Mouse (Mus musculus) forebrain, embryonic 10.5 days (tissue): ENCODE results near the gene Mrtfa. TPM values are rescaled to one million over a fixed set of nuclear protein-coding genes. Genes with fewer than 3 reads are reported as not detected.
A peak's percentile ranks its signal among the peaks of the same experiment; 100 is the strongest.
"Not testable (repeated sequence)": the region's sequence is repeated elsewhere in the genome, so short reads cannot be mapped to it uniquely, and the experiment has no call there.

Experiments used
- DNase-seq: peaks from one replicate; pipeline ENCODE4 v3.0.0-alpha.2; 2017; ENCODE audit warnings: low spot score; ENCODE audit errors: extremely low spot score
- H3K27ac ChIP-seq: fragments of 300-500 bp; sonication (generic); 2 replicates; pipeline ENCODE4 v1.5.1; 2016; ENCODE audit warnings: mild to moderate bottlenecking
- H3K27me3 ChIP-seq: fragments of 300-500 bp; sonication (generic); 2 replicates; pipeline ENCODE4 v1.6.1; 2016; ENCODE audit warnings: mild to moderate bottlenecking; ENCODE audit not compliant: poor library complexity, severe bottlenecking
- H3K36me3 ChIP-seq: fragments of 300-500 bp; sonication (generic); replicated peaks from 2 replicates; pipeline ENCODE4 v1.6.1; 2016; ENCODE audit warnings: mild to moderate bottlenecking, moderate library complexity
- H3K4me1 ChIP-seq: fragments of 300-500 bp; sonication (generic); 2 replicates; pipeline ENCODE4 v1.6.1; 2016
- H3K4me3 ChIP-seq: fragments of 300-500 bp; sonication (generic); 2 replicates; pipeline ENCODE4 v1.5.1; 2016; ENCODE audit warnings: mild to moderate bottlenecking, moderate library complexity
- H3K9me3 ChIP-seq: fragments of 300-500 bp; sonication (generic); 2 replicates; pipeline ENCODE4 v1.6.1; 2016; ENCODE audit warnings: mild to moderate bottlenecking, moderate library complexity
- WGBS: fragments of 180-500 bp; shearing (Covaris S2); methylation state at CpG from one replicate; pipeline ENCODE4 v1.1.7; 2016; 5-methylcytosine and 5-hydroxymethylcytosine counted together
- polyA plus RNA-seq: library from polyadenylated mRNA; unstranded; fragments of >200 nt; fragmentation: Nextera tagmentation; extraction: Ambion mirVana; gene quantifications from 2 replicates; pipeline ENCODE4 v1.2.1, GENCODE M21; 2016

The Mrtfa gene
- polyA plus RNA-seq, 1 experiment from 2014 or later, result 21.7 TPM

DNA sequence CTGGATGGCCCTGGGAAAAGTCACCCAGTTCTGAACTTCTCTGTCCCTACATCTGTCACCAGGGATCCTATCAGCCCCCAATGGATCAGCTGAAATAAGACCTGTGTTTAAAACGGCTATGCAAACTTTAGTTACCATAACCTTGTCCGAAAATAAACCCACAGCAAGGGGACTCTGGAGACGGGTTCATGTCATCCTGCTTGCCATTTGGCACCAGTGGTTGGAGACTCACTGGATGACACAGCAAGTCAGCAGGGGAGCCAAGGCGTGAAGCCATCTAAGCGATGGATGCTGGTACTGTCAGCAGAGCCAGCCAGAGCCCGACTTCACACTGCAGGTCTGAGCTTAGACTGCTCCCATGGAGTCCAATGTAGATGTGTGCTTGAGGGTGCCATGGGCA, 30.9 kb upstream of the Mrtfa start:
- no peak overlapping the region for H3K27ac ChIP-seq
- no peak for DNase-seq
- H3K27me3 ChIP-seq, result no peaks in the 10 kb centered on the region
- H3K9me3 ChIP-seq, result no peaks in the 10 kb centered on the region
- 79% methylated on average over 6 of the region's 6 CpGs for whole genome bisulfite sequencing
- H3K4me3 ChIP-seq, result no peak overlapping the region
- H3K36me3 ChIP-seq, result no peaks in the 10 kb centered on the region
- H3K4me1 ChIP-seq, result no peaks in the 10 kb centered on the region

- H3K36me3 ChIP-seq, H3K9me3 ChIP-seq, H3K4me1 ChIP-seq, H3K4me3 ChIP-seq, DNase-seq, H3K27ac ChIP-seq, H3K27me3 ChIP-seq: not testable (repeated sequence)
- WGBS, result 79% methylated on average over 8 of the region's 8 CpGs
These were observed 29.5 kb upstream of the Mrtfa start for GRCm38 (mm10) chr15:81220051-81220450.

DNA sequence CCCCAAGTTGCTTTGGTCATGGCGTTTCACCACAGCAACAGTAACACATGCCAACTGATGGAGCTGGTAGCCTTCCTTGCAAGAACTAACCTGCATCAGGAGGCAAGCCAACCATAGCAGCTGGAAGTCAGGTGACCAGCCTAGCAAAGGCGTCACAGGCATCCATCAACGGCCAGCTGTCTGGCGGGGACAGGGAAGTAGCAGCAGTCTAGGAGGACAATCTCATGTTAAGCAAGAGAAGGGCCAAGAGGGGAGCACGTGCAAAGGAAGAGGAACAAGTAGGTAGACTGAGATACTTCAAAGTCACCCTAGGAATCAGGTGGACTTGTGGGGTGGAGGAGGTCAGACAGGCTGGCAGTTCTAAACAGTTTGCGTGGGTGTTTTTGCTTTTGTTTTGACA, 28.5 kb upstream of the Mrtfa start:
- no peak for DNase-seq
- no peaks in the 10 kb centered on the region for H3K27me3 ChIP-seq
- no peaks in the 10 kb centered on the region for H3K36me3 ChIP-seq
- H3K4me3 ChIP-seq, result no peak overlapping the region
- 86% methylated on average over 6 of the region's 6 CpGs for WGBS
- peaks cover 5% of the 10 kb centered on the region; the same call in 1 of the 2 replicates for H3K9me3 ChIP-seq
- H3K4me1 ChIP-seq, result no peaks in the 10 kb centered on the region
- no peak overlapping the region for H3K27ac ChIP-seq

- Histone ChIP-seq H3K27ac (no peak overlapping the region), H3K9me3 (peaks cover 5% of the 10 kb centered on the region; the same call in 1 of the 2 replicates), H3K4me1 (peaks cover 6% of the 10 kb centered on the region; the same call in 1 of the 2 replicates), H3K36me3 (no peaks in the 10 kb centered on the region), H3K27me3 (no peaks in the 10 kb centered on the region), H3K4me3 (no peak overlapping the region)
- DNase-seq, result no peak
- 89% methylated on average over 19 of the region's 19 CpGs for WGBS
These were observed 26.5 kb upstream of the Mrtfa start for GRCm38 (mm10) chr15:81216906-81217653.

- no peaks in the 10 kb centered on the region for H3K36me3 ChIP-seq
- peaks cover 5% of the 10 kb centered on the region; the same call in 1 of the 2 replicates for H3K9me3 ChIP-seq
- H3K27ac ChIP-seq, result no peak overlapping the region
- no peaks in the 10 kb centered on the region for H3K27me3 ChIP-seq
- WGBS, result 71% methylated on average over 15 of the region's 15 CpGs
- H3K4me3 ChIP-seq, result no peak overlapping the region
- no peak for DNase-seq
- peaks cover 6% of the 10 kb centered on the region; the same call in 1 of the 2 replicates for H3K4me1 ChIP-seq
These were observed 22.4 kb upstream of the Mrtfa start for GRCm38 (mm10) chr15:81212976-81213375.

- Histone ChIP-seq H3K4me1 (peaks cover 6% of the 10 kb centered on the region; the same call in 1 of the 2 replicates), H3K27me3 (no peaks in the 10 kb centered on the region), H3K36me3 (no peaks in the 10 kb centered on the region), H3K27ac (no peak overlapping the region), H3K4me3 (no peak overlapping the region), H3K9me3 (no peaks in the 10 kb centered on the region)
- no peak for DNase-seq
- 84% methylated on average over 5 of the region's 5 CpGs for WGBS
These were observed 19.9 kb upstream of the Mrtfa start for GRCm38 (mm10) chr15:81210496-81210895.

DNA sequence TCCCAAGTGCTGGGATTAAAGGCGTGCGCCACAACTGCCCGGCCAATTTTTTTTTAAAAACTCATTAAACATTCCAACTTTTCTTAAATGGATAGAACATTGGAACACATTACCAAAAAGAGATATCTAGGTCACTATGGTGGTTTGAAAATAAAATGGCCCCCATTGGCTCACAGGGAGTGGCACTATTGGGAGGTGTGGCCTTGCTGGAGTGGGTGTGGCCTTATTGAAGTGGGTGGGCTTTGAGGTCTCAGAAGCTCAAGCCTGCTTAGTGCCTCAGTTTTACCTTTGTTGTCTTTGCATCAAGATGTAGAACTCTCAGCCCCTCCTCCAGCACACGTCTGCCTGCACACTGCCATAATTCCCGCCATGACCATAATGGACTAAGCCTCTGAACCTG, 11.9 kb upstream of the Mrtfa start:
- Histone ChIP-seq H3K36me3 (no peaks in the 10 kb centered on the region), H3K9me3 (no peaks in the 10 kb centered on the region; the same call in 1 of the 2 replicates), H3K4me3 (no peak overlapping the region), H3K27me3 (no peaks in the 10 kb centered on the region), H3K27ac (no peak overlapping the region), H3K4me1 (no peaks in the 10 kb centered on the region)
- DNase-seq, result no peak
- 94% methylated on average over 5 of the region's 5 CpGs for whole genome bisulfite sequencing

- H3K27ac ChIP-seq, result no peak overlapping the region
- DNase-seq, result peak; percentile 52
- no peaks in the 10 kb centered on the region; the same call in 1 of the 2 replicates for H3K9me3 ChIP-seq
- H3K27me3 ChIP-seq, result no peaks in the 10 kb centered on the region
- 30% methylated on average over 4 of the region's 4 CpGs for WGBS
- no peak overlapping the region for H3K4me3 ChIP-seq
- no peaks in the 10 kb centered on the region for H3K36me3 ChIP-seq
- H3K4me1 ChIP-seq, result no peaks in the 10 kb centered on the region
These were observed 8.9 kb upstream of the Mrtfa start for GRCm38 (mm10) chr15:81199372-81199959.

DNA sequence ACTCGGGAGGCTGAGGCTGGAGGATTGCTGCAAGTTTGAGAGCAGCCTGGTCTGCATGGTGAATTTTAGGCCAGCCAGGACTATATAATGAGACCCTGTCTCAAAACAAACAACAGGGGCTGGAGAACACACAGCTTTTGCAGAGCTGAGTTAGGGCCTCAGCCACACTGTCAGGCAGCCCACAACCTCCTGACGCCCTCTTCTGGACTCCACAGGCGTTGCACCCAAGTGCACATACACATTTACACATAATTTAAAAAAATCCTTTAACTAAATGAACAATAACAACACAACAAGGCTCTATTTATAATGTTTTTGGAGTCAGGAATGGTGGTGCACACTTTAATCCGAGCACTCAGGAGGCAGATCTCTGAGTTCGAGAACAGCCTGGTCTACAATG, 7.9 kb upstream of the Mrtfa start:
- WGBS, result 94% methylated on average over 5 of the region's 5 CpGs
- H3K27ac ChIP-seq, result no peak overlapping the region

GRCm38 (mm10) chr15:81197197-81197596, 6.6 kb upstream of the Mrtfa start:
- no peak for DNase-seq
- Histone ChIP-seq H3K27ac (no peak overlapping the region), H3K27me3 (no peaks in the 10 kb centered on the region), H3K4me3 (no peak overlapping the region), H3K4me1 (no peaks in the 10 kb centered on the region), H3K9me3 (no peaks in the 10 kb centered on the region), H3K36me3 (no peaks in the 10 kb centered on the region)
- WGBS, result 93% methylated on average over 10 of the region's 10 CpGs

More for the DNA sequence above, 7.9 kb upstream of the Mrtfa start:
- H3K36me3 ChIP-seq, result no peaks in the 10 kb centered on the region
- no peak overlapping the region for H3K4me3 ChIP-seq
- H3K4me1 ChIP-seq, result no peaks in the 10 kb centered on the region
- no peak for DNase-seq
- no peaks in the 10 kb centered on the region for H3K9me3 ChIP-seq
- H3K27me3 ChIP-seq, result no peaks in the 10 kb centered on the region

- peaks cover 9% of the 10 kb centered on the region for H3K4me1 ChIP-seq
- H3K27me3 ChIP-seq, result no peaks in the 10 kb centered on the region
- H3K27ac ChIP-seq, result no peak overlapping the region
- no peaks in the 10 kb centered on the region for H3K36me3 ChIP-seq
- no peaks in the 10 kb centered on the region for H3K9me3 ChIP-seq
- no peak for DNase-seq
- H3K4me3 ChIP-seq, result no peak overlapping the region
- 63% methylated on average over 4 of the region's 4 CpGs for whole genome bisulfite sequencing
These were observed 4.9 kb upstream of the Mrtfa start for GRCm38 (mm10) chr15:81195447-81195846.

DNA sequence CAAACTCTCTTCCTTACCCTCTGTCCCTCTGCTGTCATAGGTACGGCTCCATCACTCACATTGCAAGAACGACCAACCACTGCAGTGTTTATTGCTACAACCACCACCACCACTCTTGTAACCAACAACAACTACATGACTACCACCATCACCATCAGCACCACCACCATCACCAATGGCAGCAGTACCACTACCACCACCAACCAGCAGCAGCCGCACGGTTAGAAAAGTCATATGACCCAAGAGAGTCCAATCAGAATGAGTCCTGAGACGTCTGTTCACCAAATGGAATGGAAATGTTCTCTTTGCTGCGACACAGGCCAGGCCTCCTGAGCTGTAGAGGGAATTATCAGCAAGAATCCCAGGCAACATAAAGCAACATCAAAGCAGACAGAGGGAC, 4.2 kb upstream of the Mrtfa start:
- Histone ChIP-seq H3K9me3 (no peaks in the 10 kb centered on the region), H3K27me3 (no peaks in the 10 kb centered on the region), H3K4me1 (peaks cover 12% of the 10 kb centered on the region), H3K27ac (no peak overlapping the region), H3K36me3 (no peaks in the 10 kb centered on the region), H3K4me3 (no peak overlapping the region)
- 90% methylated on average over 6 of the region's 6 CpGs for WGBS
- DNase-seq, result no peak

DNA sequence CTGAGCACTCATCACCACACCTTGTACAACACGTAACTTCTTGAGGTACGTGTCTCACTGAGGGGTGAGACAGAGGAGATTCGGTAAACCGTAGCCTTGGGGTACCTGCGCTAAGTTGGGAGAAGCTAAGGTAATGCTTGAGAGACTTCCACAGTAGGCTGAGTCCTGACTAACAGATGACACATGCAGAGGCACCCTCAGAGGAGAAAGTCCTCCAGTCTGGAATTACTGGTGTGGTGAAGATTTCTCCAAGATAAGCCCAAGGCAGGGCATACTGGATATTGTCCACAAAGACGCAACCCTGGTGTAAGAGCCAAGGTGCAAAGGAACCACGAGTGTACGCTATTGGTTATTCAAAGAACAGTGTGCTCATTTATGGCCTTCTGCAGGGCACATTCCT, 2.3 kb upstream of the Mrtfa start:
- no peak overlapping the region for H3K4me3 ChIP-seq
- 95% methylated on average over 8 of the region's 8 CpGs for WGBS

More for the DNA sequence above, 2.3 kb upstream of the Mrtfa start:
- Histone ChIP-seq H3K9me3 (no peaks in the 10 kb centered on the region), H3K4me1 (peaks cover 26% of the 10 kb centered on the region), H3K27ac (no peak overlapping the region), H3K27me3 (no peaks in the 10 kb centered on the region), H3K36me3 (peaks cover 6% of the 10 kb centered on the region)
- DNase-seq, result no peak
